Mouse (Mus musculus): ENCODE results near the gene Slc25a20.

Slc25a20 gene

GRCm38 (mm10) chr9:108687686-108688085 is 25.8 kb downstream of the Slc25a20 start:
- peak; percentile 32 for DNase-seq

- DNase-seq, result peak; percentile 89
These were observed 26.6 kb downstream of the Slc25a20 start for GRCm38 (mm10) chr9:108688451-108688850.

- no peak for DNase-seq
These were observed 27.2 kb downstream of the Slc25a20 start, which contains the start of gene Prkar2a for GRCm38 (mm10) chr9:108689106-108689505. TSS of gene Prkar2a (plus strand) at chr9:108689314.

- DNase-seq, result no peak
These were observed 28.1 kb downstream of the Slc25a20 start for GRCm38 (mm10) chr9:108689993-108690392.

GRCm38 (mm10) chr9:108690914-108691313 is 29.0 kb downstream of the Slc25a20 start:
- no peak for DNase-seq

- DNase-seq, result peak; percentile 26
These were observed 29.5 kb downstream of the Slc25a20 start for GRCm38 (mm10) chr9:108691371-108691770.

GRCm38 (mm10) chr9:108691846-108692225 is 29.9 kb downstream of the Slc25a20 start:
- peak; percentile 91 for DNase-seq

GRCm38 (mm10) chr9:108692226-108693041 is 30.5 kb downstream of the Slc25a20 start:
- peak; percentile 65 for DNase-seq

GRCm38 (mm10) chr9:108693946-108694345 is 32.1 kb downstream of the Slc25a20 start:
- no peak for DNase-seq

- no peak for DNase-seq
These were observed 32.6 kb downstream of the Slc25a20 start for GRCm38 (mm10) chr9:108694533-108694932.

GRCm38 (mm10) chr9:108702476-108702875 is 40.6 kb downstream of the Slc25a20 start:
- DNase-seq, result no peak

- DNase-seq, result no peak
These were observed 41.7 kb downstream of the Slc25a20 start for GRCm38 (mm10) chr9:108703373-108704110.

GRCm38 (mm10) chr9:108704591-108704990 is 42.7 kb downstream of the Slc25a20 start:
- DNase-seq, result no peak

GRCm38 (mm10) chr9:108707212-108707611 is 45.3 kb downstream of the Slc25a20 start:
- no peak for DNase-seq

GRCm38 (mm10) chr9:108708833-108709232 is 46.9 kb downstream of the Slc25a20 start:
- no peak for DNase-seq

- no peak for DNase-seq
These were observed 48.9 kb downstream of the Slc25a20 start for GRCm38 (mm10) chr9:108710767-108711166.

- peak; percentile 42 for DNase-seq
These were observed 54.3 kb downstream of the Slc25a20 start for GRCm38 (mm10) chr9:108716199-108716598.

- no peak for DNase-seq
These were observed 61.9 kb downstream of the Slc25a20 start for GRCm38 (mm10) chr9:108723751-108724150.

GRCm38 (mm10) chr9:108726116-108726515 is 64.2 kb downstream of the Slc25a20 start:
- no peak for DNase-seq

GRCm38 (mm10) chr9:108729050-108729449 is 67.2 kb downstream of the Slc25a20 start:
- DNase-seq, result peak; percentile 15

GRCm38 (mm10) chr9:108732462-108732861 is 70.6 kb downstream of the Slc25a20 start:
- DNase-seq, result no peak

Measured in lung, postnatal 36 days (tissue).